Mouse (Mus musculus) forebrain, postnatal 0 days (tissue): ENCODE measurements around the gene Txndc12. TPM values are rescaled to one million over a fixed set of nuclear protein-coding genes. Genes with fewer than 3 reads are reported as not detected.

ENCODE experiments used
- ATAC-seq: fragments of 200-750 bp; cut with Nextera tagmentation; 2 replicates; pipeline ENCODE4 v1.8.0; 2017; ENCODE audit warnings: mild to moderate bottlenecking, moderate library complexity
- DNase-seq: peaks from one replicate; pipeline ENCODE4 v3.0.0-alpha.2; 2015
- H3K27ac ChIP-seq: fragments of 300-500 bp; sonication (generic); 2 replicates; pipeline ENCODE4 v1.5.1; 2014; ENCODE audit warnings: low read depth, mild to moderate bottlenecking, antibody characterized with exemption, low read length, moderate library complexity, mixed read lengths
- H3K27me3 ChIP-seq: fragments of 300-500 bp; sonication (generic); 2 replicates; pipeline ENCODE4 v1.6.1; 2014; ENCODE audit warnings: mild to moderate bottlenecking, low read length, mixed read lengths; ENCODE audit not compliant: insufficient read depth
- H3K36me3 ChIP-seq: fragments of 300-500 bp; sonication (generic); 2 replicates; pipeline ENCODE4 v1.6.1; 2014; ENCODE audit warnings: mild to moderate bottlenecking, moderate library complexity; ENCODE audit not compliant: insufficient read depth
- H3K4me1 ChIP-seq: fragments of 300-500 bp; sonication (generic); 2 replicates; pipeline ENCODE4 v1.6.1; 2014; ENCODE audit warnings: antibody characterized with exemption; ENCODE audit not compliant: insufficient read depth
- H3K4me2 ChIP-seq: fragments of 300-500 bp; sonication (generic); 2 replicates; pipeline ENCODE4 v1.6.1; 2014; ENCODE audit warnings: low read depth, mild to moderate bottlenecking, moderate library complexity
- H3K4me3 ChIP-seq: fragments of 300-500 bp; sonication (generic); 2 replicates; pipeline ENCODE4 v1.5.1; 2014; ENCODE audit warnings: low read depth, low read length, mixed read lengths
- H3K9ac ChIP-seq: fragments of 300-500 bp; sonication (generic); 2 replicates; pipeline ENCODE4 v1.6.1; 2014; ENCODE audit warnings: mild to moderate bottlenecking
- H3K9me3 ChIP-seq: fragments of 300-500 bp; sonication (generic); 2 replicates; pipeline ENCODE4 v1.6.1; 2016; ENCODE audit warnings: low read length
- CTCF ChIP-seq: sonication (generic); IDR thresholded peaks from 2 replicates; pipeline ENCODE4 v1.5.1; 2016; ENCODE audit warnings: antibody characterized with exemption, control low read depth, low read depth
- whole genome bisulfite sequencing: fragments of 180-500 bp; shearing (Covaris S2); extraction: QIAGEN DNeasy Blood & Tissue Kit; methylation state at CpG from one replicate; pipeline ENCODE4 v1.1.7; 2014; 5-methylcytosine and 5-hydroxymethylcytosine counted together
- polyA plus RNA-seq: library from polyadenylated mRNA; unstranded; fragments of >200 nt; fragmentation: Nextera tagmentation; extraction: Ambion mirVana; gene quantifications from 2 replicates; pipeline ENCODE4 v1.2.1, GENCODE M21; 2015
- total RNA-seq: library from RNA; depleted of rRNA; stranded (reverse); fragments of >200 nt; gene quantifications from 2 replicates; pipeline ENCODE4 v1.2.3, GENCODE M21; 2014

The Txndc12 gene
- total and polyA plus RNA-seq, 2 experiments from 2014 or later, result 54.0 to 65.1 TPM

DNA sequence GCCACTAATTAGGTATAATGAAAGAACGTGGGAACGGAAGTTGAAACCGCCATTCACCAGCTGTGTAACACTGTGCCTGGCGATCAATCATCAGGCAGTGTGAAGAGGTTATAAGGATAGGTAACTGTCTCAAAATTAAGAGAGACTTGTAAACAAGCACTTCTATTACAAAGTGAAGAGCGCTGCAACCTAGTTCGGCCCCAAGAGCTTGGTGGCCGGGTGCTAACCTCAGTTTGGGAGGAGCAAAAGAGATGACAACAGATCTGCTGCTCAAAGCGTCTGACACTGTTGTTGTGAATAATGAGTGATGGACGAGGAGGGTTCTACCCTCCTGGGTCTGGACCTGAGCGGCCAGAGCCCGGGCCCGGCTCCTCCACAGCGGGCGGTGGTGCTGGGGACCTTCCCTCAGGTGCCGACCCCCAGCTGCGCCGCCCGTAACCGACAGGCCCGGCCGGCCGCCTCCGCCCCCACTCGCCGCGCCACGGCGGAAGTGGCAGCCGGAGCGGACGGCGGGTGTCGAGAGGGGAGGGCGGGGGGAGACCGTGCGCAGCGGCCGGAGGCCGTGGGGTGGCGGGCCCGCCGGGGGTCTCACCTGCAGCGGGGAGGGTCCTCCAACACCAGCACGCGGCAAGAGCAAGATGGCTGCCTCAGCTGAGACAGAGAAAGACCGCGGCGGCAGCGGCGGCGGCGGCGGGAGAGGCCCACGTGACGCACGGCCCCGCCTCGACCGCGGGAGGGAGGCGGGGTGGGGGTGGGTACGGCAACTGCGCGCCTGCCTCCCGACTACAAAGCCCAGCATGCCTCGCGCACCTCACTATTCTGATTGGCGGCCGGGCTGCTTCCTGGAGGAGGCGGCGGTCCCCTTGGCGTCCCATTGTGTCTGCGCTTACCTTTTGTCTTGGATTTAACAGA is 1.2 kb upstream of the Txndc12 start, which contains the start of gene Btf3l4:
Gene Btf3l4, minus strand, starts transcription at position 699 of the 912 bp plus-strand sequence.
- Histone ChIP-seq H3K9me3 (no peaks in the 10 kb centered on the region), H3K27ac (peak within 1 kb of the TSS; percentile 99), H3K36me3 (0 out of 2 replicates have a peak, but pooled peaks cover 5% of the 10 kb centered on the region), H3K4me3 (peak within 1 kb of the TSS; percentile 98), H3K27me3 (no peaks in the 10 kb centered on the region), H3K4me2 (peak within 1 kb of the TSS; percentile 69), H3K4me1 (peaks cover 15% of the 10 kb centered on the region; the same call in 1 of the 2 replicates), H3K9ac (peak within 1 kb of the TSS; percentile 100)
- no peak for TF ChIP-seq CTCF
- WGBS, result 3% methylated on average over 65 of the region's 73 CpGs
- DNase-seq (peak; percentile 98), ATAC-seq (peak; percentile 95)

DNA sequence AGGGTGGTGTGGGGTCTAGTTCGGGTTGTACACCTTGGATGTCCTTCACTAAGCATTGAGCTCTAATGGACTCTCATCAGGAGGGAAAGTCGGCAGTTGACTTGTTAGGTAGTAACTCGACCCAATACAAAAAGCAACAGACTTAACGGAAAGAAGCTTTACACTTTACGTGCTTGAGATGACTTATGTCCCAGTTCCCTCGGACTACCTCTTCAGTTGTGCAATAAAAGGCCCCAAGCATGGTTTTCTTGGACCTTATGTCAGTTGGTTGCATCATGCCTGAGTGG is 630 bp upstream of the Txndc12 start:
- Histone ChIP-seq H3K27me3 (no peaks in the 10 kb centered on the region), H3K9me3 (no peaks in the 10 kb centered on the region), H3K27ac (peak overlapping the region; percentile 99), H3K4me2 (peak overlapping the region; percentile 69), H3K36me3 (0 out of 2 replicates have a peak, but pooled peaks cover 5% of the 10 kb centered on the region), H3K9ac (peak overlapping the region; percentile 100), H3K4me3 (peak overlapping the region; percentile 98), H3K4me1 (peaks cover 15% of the 10 kb centered on the region; the same call in 1 of the 2 replicates)
- no peak for TF ChIP-seq CTCF
- no peak for ATAC-seq
- DNase-seq, result no peak
- under 1% methylated on average over 6 of the region's 6 CpGs for WGBS

DNA sequence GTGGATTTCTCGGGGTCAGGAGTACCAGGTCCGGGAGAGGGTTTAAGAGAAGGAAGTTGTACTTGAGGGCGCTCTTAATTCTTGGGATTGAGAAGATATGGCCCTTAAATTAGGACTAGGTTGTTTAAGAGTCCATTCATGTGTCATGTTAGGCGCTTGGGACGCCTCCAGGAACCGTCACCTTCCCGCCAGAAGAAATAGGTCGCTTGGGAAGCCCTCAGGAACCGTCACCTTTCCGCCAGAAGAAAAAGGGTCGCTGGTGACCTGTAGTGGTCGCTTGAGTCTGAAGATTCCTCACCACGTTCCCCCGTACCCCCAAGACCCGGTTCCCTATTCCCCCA is 540 bp downstream of the Txndc12 start:
- no peak for ATAC-seq
- Histone ChIP-seq H3K27me3 (no peaks in the 10 kb centered on the region), H3K27ac (peak overlapping the region; percentile 99), H3K9ac (peak overlapping the region; percentile 100), H3K4me3 (peak overlapping the region; percentile 98), H3K9me3 (no peaks in the 10 kb centered on the region), H3K4me2 (peak overlapping the region; percentile 69), H3K36me3 (0 out of 2 replicates have a peak, but pooled peaks cover 3% of the 10 kb centered on the region), H3K4me1 (peaks cover 15% of the 10 kb centered on the region; the same call in 1 of the 2 replicates)
- under 1% methylated on average over 15 of the region's 15 CpGs for WGBS
- no peak for DNase-seq
- no peak for TF ChIP-seq CTCF

DNA sequence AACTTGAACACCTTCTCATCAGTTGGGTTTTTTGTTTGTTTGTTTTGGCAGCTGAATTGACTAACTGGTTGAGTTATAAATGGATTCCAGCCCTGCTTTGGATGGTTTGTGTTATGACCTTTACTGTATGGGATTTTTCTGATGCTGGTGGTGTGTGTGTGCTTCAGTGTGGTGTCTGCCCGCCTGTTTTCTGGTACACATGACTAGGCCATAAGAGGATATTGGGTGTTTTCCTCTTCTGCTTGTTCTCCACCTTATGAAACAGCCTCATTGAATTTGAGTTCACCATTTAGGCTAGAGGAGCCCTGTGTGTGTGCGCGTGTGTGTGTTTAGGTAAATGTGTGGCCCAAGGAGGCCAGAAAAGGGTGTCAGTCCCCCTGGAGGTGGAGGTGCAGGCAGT is 1.1 kb downstream of the Txndc12 start:
- no peaks in the 10 kb centered on the region for H3K36me3 ChIP-seq
- H3K9me3 ChIP-seq, result no peaks in the 10 kb centered on the region
- WGBS, result 58% methylated on average over 3 of the region's 3 CpGs
- H3K27me3 ChIP-seq, result no peaks in the 10 kb centered on the region
- no peak for DNase-seq
- peak overlapping the region; percentile 100 for H3K9ac ChIP-seq
- H3K4me3 ChIP-seq, result peak overlapping the region; percentile 98
- peak overlapping the region; percentile 99; the same call in 1 of the 2 replicates for H3K27ac ChIP-seq
- no peak for TF ChIP-seq CTCF
- peaks cover 15% of the 10 kb centered on the region; the same call in 1 of the 2 replicates for H3K4me1 ChIP-seq
- ATAC-seq, result no peak
- peak overlapping the region; percentile 69 for H3K4me2 ChIP-seq

DNA sequence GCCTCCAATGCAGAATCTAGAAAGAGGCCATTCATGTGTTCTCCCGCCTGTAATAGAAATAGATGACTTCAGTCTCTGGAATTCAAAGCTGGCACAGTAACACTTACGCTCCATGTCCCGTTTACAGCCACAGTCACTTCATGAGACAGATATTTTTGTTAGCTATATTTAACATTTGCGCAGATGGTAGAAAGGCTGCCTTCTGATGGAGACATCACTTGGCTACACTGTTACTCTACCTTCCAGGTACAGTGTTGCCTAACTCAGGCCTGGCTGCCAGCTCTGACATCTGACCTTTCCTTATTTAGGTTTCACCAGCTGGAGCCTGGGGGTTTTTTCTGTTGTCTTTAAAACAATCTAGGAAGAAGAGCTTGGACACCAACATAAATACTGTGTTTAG is 3.6 kb downstream of the Txndc12 start:
- no peak for DNase-seq
- no peak overlapping the region for H3K27ac ChIP-seq

DNA sequence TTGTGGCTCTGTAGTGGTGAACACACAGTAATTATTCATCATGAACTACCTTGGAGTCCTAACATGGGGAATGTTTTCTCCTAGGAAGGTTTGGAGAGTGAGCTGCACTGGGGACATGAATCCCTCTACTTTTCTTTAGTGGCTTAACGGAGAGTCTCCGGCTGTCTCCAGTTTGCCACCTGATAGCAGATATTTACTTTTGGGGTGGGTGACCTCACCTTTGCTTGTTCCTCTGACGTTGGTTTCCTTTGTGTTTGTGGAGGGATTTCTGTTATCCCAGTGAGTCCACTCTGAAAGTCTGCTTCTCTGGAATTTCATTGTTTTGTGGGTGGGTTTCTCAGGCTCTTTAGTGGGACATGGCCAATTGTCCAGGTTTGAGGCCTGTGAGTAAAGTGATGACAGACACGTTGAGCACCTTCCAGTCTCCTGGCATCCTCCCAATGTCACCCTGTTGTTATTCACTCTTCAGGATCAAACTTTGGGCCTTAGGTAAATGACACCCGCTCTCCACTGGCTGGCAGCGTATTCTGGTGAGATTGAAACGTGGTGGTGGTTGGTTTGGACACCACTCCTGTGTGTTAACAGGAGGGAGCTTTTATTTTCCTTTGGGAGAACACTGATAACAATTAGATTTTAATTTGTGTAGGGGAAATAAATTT is 7.6 kb downstream of the Txndc12 start:
- no peaks in the 10 kb centered on the region for H3K27me3 ChIP-seq
- no peak for TF ChIP-seq CTCF
- peaks cover 2% of the 10 kb centered on the region for H3K4me1 ChIP-seq
- no peak overlapping the region for H3K4me3 ChIP-seq
- DNase-seq, result no peak
- H3K9ac ChIP-seq, result no peak overlapping the region
- no peaks in the 10 kb centered on the region for H3K36me3 ChIP-seq
- ATAC-seq, result no peak
- H3K27ac ChIP-seq, result no peak overlapping the region
- WGBS, result 87% methylated on average over 7 of the region's 7 CpGs
- H3K4me2 ChIP-seq, result no peak overlapping the region
- no peaks in the 10 kb centered on the region for H3K9me3 ChIP-seq

More for the DNA sequence above, 3.6 kb downstream of the Txndc12 start:
- no peaks in the 10 kb centered on the region for H3K36me3 ChIP-seq
- WGBS, result 77% methylated on average over 4 of the region's 4 CpGs
- TF ChIP-seq CTCF, result no peak
- no peaks in the 10 kb centered on the region for H3K27me3 ChIP-seq
- peaks cover 6% of the 10 kb centered on the region; the same call in 1 of the 2 replicates for H3K4me1 ChIP-seq
- H3K9ac ChIP-seq, result no peak overlapping the region
- H3K4me3 ChIP-seq, result no peak overlapping the region
- no peaks in the 10 kb centered on the region for H3K9me3 ChIP-seq
- no peak overlapping the region for H3K4me2 ChIP-seq
- no peak for ATAC-seq

DNA sequence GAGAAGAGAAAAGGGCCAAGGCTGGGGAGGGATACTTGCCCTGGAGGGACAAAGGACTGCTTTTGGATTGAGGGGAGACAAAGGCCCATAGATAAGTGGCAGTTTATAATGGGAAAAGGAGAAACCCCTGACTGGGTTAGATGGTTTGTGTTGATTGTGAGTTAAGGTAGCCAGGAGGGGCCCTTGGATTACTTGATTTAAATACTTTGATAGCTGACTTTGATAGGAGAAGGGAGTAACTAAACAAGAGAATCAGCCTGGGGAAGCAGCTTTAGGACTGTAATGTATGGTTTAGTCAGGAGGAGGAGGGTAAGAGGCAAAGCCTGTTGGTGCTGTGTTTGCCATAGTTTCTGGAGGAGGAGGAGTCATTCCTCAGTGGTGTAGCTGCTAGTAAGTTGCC is 8.9 kb downstream of the Txndc12 start:
- ATAC-seq, result no peak
- no peaks in the 10 kb centered on the region for H3K36me3 ChIP-seq

More for the DNA sequence above, 8.9 kb downstream of the Txndc12 start:
- H3K4me2 ChIP-seq, result no peak overlapping the region
- H3K9me3 ChIP-seq, result no peaks in the 10 kb centered on the region
- H3K27me3 ChIP-seq, result no peaks in the 10 kb centered on the region
- no peak overlapping the region for H3K27ac ChIP-seq
- H3K4me3 ChIP-seq, result no peak overlapping the region
- H3K9ac ChIP-seq, result no peak overlapping the region
- H3K4me1 ChIP-seq, result peaks cover 4% of the 10 kb centered on the region
- no peak for TF ChIP-seq CTCF
- DNase-seq, result no peak
